ENCODE assay signal across 30 mouse cellular contexts in the genomic region with DNA sequence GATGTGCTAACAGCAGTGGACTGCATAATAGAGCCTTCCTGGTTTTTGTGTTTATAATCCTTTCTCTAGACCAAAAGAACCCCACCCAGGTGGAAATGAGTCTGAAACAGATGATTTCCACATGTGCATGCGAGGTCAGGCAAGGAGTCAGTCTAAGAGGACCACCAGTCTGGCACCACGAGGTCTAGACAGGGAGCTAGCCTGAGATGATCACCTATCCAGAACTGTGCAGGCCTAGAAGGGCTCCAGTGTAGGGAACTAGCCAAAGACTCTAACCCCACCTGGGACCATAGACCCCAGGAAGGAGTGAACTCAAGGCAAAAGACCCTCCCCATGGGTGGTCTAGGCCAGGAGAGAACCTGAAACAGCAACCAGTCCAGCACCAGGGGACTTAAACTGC. TPM values are rescaled to one million over a fixed set of nuclear protein-coding genes. Genes with fewer than 3 reads are reported as not detected.
DNase-seq lines count a peak whose midpoint lies in the region; ATAC-seq and TF ChIP-seq lines count a peak whose summit lies in the region.
"Had no signal": no experiment of that assay in that cellular context is flagged by ENCODE, and none has a peak within 500 bp of the region (broad histone marks: within the 10 kb centered on the region; RNA-seq: fewer than 3 reads in every experiment).

No protein-coding gene starts in this region.

- H3K36me3 ChIP-seq in heart, embryonic 15.5 days: no peaks in the 10 kb centered on the region
- no peaks in the 10 kb centered on the region for H3K36me3 ChIP-seq in myocyte (ENCODE audit: control insufficient read depth, insufficient read depth)
- no peaks in the 10 kb centered on the region for H3K36me3 ChIP-seq in liver, postnatal 0 days (replicated peaks; ENCODE audit: insufficient read depth, low read length)
- H3K36me3 ChIP-seq: forebrain, embryonic 10.5 days; forebrain, embryonic 15.5 days; hindbrain, embryonic 13.5 days; limb, embryonic 13.5 days; liver, embryonic 12.5 days; midbrain, embryonic 13.5 days; neural tube, embryonic 15.5 days had no signal

- H3K4me3 ChIP-seq in gastrocnemius, adult 2 months: no peak overlapping the region
- no peak overlapping the region for H3K4me3 ChIP-seq in heart, embryonic 15.5 days
- no peak overlapping the region for H3K4me3 ChIP-seq in bone marrow macrophage, adult 2 months (ENCODE audit: insufficient read depth, low read length)
- no peak overlapping the region for H3K4me3 ChIP-seq in myocyte
- no peak overlapping the region for H3K4me3 ChIP-seq in liver, postnatal 0 days (ENCODE audit: low read depth, low read length)
- H3K4me3 ChIP-seq: forebrain, embryonic 10.5 days; forebrain, embryonic 15.5 days; hindbrain, embryonic 13.5 days; limb, embryonic 13.5 days; liver, embryonic 12.5 days; midbrain, embryonic 13.5 days; neural tube, embryonic 15.5 days had no signal

- H3K79me2 ChIP-seq in myocyte (ENCODE audit: control insufficient read depth, insufficient read depth): no peaks in the 10 kb centered on the region

- no peaks in the 10 kb centered on the region for H3K9me3 ChIP-seq in heart, embryonic 15.5 days (replicated peaks)
- peaks cover 2% of the 10 kb centered on the region; the same call in 1 of the 2 replicates for H3K9me3 ChIP-seq in liver, postnatal 0 days (ENCODE audit: low read length)
- H3K9me3 ChIP-seq: forebrain, embryonic 10.5 days; forebrain, embryonic 15.5 days; hindbrain, embryonic 13.5 days; limb, embryonic 13.5 days; liver, embryonic 12.5 days; midbrain, embryonic 13.5 days; neural tube, embryonic 15.5 days had no signal

- 0 out of 2 replicates have a peak, but pooled peaks have one; percentile 47 for ATAC-seq in heart, embryonic 15.5 days (replicated peaks; ENCODE audit: insufficient number of reproducible peaks, insufficient read depth, low FRiP score, low read depth)
- no peak for ATAC-seq in liver, postnatal 0 days
- ATAC-seq: activated CD4-positive, CD25-positive, alpha-beta regulatory T cell, adult 4 months; CD4-positive, CD25-positive, alpha-beta regulatory T cell, adult 4 months; forebrain, embryonic 15.5 days; intestine, embryonic 16.5 days; liver, embryonic 12.5 days; lung, postnatal 0 days; midbrain, embryonic 13.5 days had no signal

- intact Hi-C loops in gastrocnemius, adult 2 months (cut with DNase I): no loop called here
- intact Hi-C loops in heart, postnatal 14 days (cut with DNase I): no loop called here
- intact Hi-C loops in left cerebral cortex, postnatal 4 days (cut with DNase I): no loop called here

- 67% methylated on average over 2 of the region's 2 CpGs for WGBS in heart, embryonic 15.5 days
- 58% methylated on average over 2 of the region's 2 CpGs for WGBS in liver, postnatal 0 days (ENCODE audit: insufficient replicate concordance)

- TF ChIP-seq EP300 in liver, postnatal 0 days (IDR thresholded peaks at IDR 0.05; ENCODE audit: low read depth): no peak

- H3K27ac ChIP-seq in gastrocnemius, adult 2 months: peak overlapping the region; percentile 75
- H3K27ac ChIP-seq in heart, embryonic 15.5 days: no peak overlapping the region
- peak overlapping the region; percentile 69 for H3K27ac ChIP-seq in bone marrow macrophage, adult 2 months (ENCODE audit: insufficient read depth, low read depth, low read length)
- no peak overlapping the region for H3K27ac ChIP-seq in liver, postnatal 0 days (ENCODE audit: low read depth)
- H3K27ac ChIP-seq: forebrain, embryonic 10.5 days; forebrain, embryonic 15.5 days; hindbrain, embryonic 13.5 days; limb, embryonic 13.5 days; liver, embryonic 12.5 days; midbrain, embryonic 13.5 days; neural tube, embryonic 15.5 days had no signal

- no peak overlapping the region for H3K9ac ChIP-seq in heart, embryonic 15.5 days
- H3K9ac ChIP-seq in liver, postnatal 0 days (replicated peaks): no peak overlapping the region
- H3K9ac ChIP-seq: forebrain, embryonic 15.5 days; hindbrain, embryonic 13.5 days; limb, embryonic 13.5 days; liver, embryonic 12.5 days; midbrain, embryonic 13.5 days; neural tube, embryonic 15.5 days had no signal

- H3K4me1 ChIP-seq in heart, embryonic 15.5 days (replicated peaks): no peaks in the 10 kb centered on the region
- H3K4me1 ChIP-seq in bone marrow macrophage, adult 2 months (ENCODE audit: control insufficient read depth, insufficient read depth, low read length): peaks cover 8% of the 10 kb centered on the region
- no peaks in the 10 kb centered on the region for H3K4me1 ChIP-seq in liver, postnatal 0 days (ENCODE audit: insufficient read depth)
- H3K4me1 ChIP-seq: forebrain, embryonic 10.5 days; forebrain, embryonic 15.5 days; hindbrain, embryonic 13.5 days; limb, embryonic 13.5 days; liver, embryonic 12.5 days; midbrain, embryonic 13.5 days; neural tube, embryonic 15.5 days had no signal

- TF ChIP-seq CTCF in gastrocnemius, adult 2 months (IDR thresholded peaks at IDR 0.05): no peak
- TF ChIP-seq CTCF in bone marrow macrophage, adult 2 months (IDR thresholded peaks at IDR 0.05; ENCODE audit: low read depth, low read length): no peak
- TF ChIP-seq CTCF in liver, postnatal 0 days (IDR thresholded peaks at IDR 0.05; ENCODE audit: low read depth): no peak

- no peak for DNase-seq in gastrocnemius, adult 2 months
- DNase-seq in gastrocnemius, postnatal 4 days (ENCODE audit: low spot score in 2 of 2): no peak
- no peak for DNase-seq in heart, postnatal 14 days
- no peak for DNase-seq in liver, postnatal 0 days
- no peak for DNase-seq in left cerebral cortex, postnatal 4 days
- DNase-seq: cerebellum, adult 8-10 months; cerebellum, postnatal 25 days; kidney, adult 9 months; kidney, postnatal 10 days; layer of hippocampus, adult 9-11 months; lung, postnatal 4 days; retina, postnatal 1 day; spleen, adult 18-20 months; thymus, adult 18-20 months; thymus, postnatal 25 days had no signal

- no peak overlapping the region for H3K4me2 ChIP-seq in heart, embryonic 15.5 days
- H3K4me2 ChIP-seq in myocyte (ENCODE audit: low read depth): peak overlapping the region; percentile 40
- H3K4me2 ChIP-seq in liver, postnatal 0 days (ENCODE audit: low read depth, low read length): no peak overlapping the region
- H3K4me2 ChIP-seq: forebrain, embryonic 15.5 days; hindbrain, embryonic 13.5 days; limb, embryonic 13.5 days; liver, embryonic 12.5 days; midbrain, embryonic 13.5 days; neural tube, embryonic 15.5 days had no signal

- H3K27me3 ChIP-seq in heart, embryonic 15.5 days: no peaks in the 10 kb centered on the region
- no peaks in the 10 kb centered on the region for H3K27me3 ChIP-seq in myocyte (ENCODE audit: control insufficient read depth, insufficient read depth, insufficient read length)
- no peaks in the 10 kb centered on the region for H3K27me3 ChIP-seq in liver, postnatal 0 days (ENCODE audit: insufficient read depth, low read length)
- H3K27me3 ChIP-seq: forebrain, embryonic 15.5 days; hindbrain, embryonic 13.5 days; limb, embryonic 13.5 days; liver, embryonic 12.5 days; midbrain, embryonic 13.5 days; neural tube, embryonic 15.5 days had no signal

- TF ChIP-seq POLR2A in bone marrow macrophage, adult 2 months (IDR thresholded peaks at IDR 0.05; ENCODE audit: borderline replicate concordance, low read depth, low read length): no peak
- no peak for TF ChIP-seq POLR2A in myocyte (IDR thresholded peaks at IDR 0.05; ENCODE audit: insufficient read length, low read depth)

- no peak overlapping the region for H3ac ChIP-seq in myocyte (ENCODE audit: control insufficient read depth, insufficient read length)

TF ChIP-seq in myocyte, 11 proteins besides CTCF, POLR2A, EP300 and RAD21:
- TF ChIP-seq E2F4 (IDR thresholded peaks at IDR 0.05; ENCODE audit: insufficient read depth) (no peak), TCF3 (IDR thresholded peaks at IDR 0.05; ENCODE audit: insufficient read length, low read depth) (no peak), USF1 (IDR thresholded peaks at IDR 0.05; ENCODE audit: low read depth) (no peak), MYOD1 (IDR thresholded peaks at IDR 0.05; ENCODE audit: control insufficient read depth in 1 of 3, insufficient read length in 2 of 3, low read depth in 2 of 3) (no peak), MAX (IDR thresholded peaks at IDR 0.05; ENCODE audit: low read depth) (no peak), REST (IDR thresholded peaks at IDR 0.05; ENCODE audit: insufficient read depth, insufficient read length) (no peak), SRF (IDR thresholded peaks at IDR 0.05; ENCODE audit: control insufficient read depth, insufficient read length, low read depth) (no peak), TCF12 (IDR thresholded peaks at IDR 0.05; ENCODE audit: insufficient read depth, poor library complexity, severe bottlenecking) (no peak), POLR2AphosphoS2 (IDR thresholded peaks at IDR 0.05; ENCODE audit: insufficient read length, low read depth) (no peak), CEBPB (IDR thresholded peaks at IDR 0.05; ENCODE audit: insufficient read depth, poor library complexity, severe bottlenecking) (no peak), MYOG (IDR thresholded peaks at IDR 0.05; ENCODE audit: control insufficient read depth in 1 of 3, insufficient read depth in 1 of 3, insufficient read length in 2 of 3, low read depth in 2 of 3) (no peak)
TF ChIP-seq in myocyte: peak in this region for 0.

RNA-seq across cellular contexts. Expression of a gene that starts 48.7 kb away (rescaled TPM):
- total RNA-seq in gastrocnemius, adult 2 months (2021): 10 to 100 TPM; 15.6 to 20.9 TPM
- total RNA-seq in gastrocnemius, postnatal 4 days (2021): 10 to 100 TPM; 48.9 to 58.0 TPM
- 297 and 303 TPM in 2 replicates for polyA plus RNA-seq in heart, embryonic 15.5 days (2015; fragmentation: Nextera tagmentation; extraction: Ambion mirVana)
- total RNA-seq in heart, postnatal 14 days (2021): 100 to 1,000 TPM in 1 of 2 experiments, 10 to 100 TPM in 1; 93.6 to 121 TPM
- 1.1 and 2.0 TPM in 2 replicates for polyA plus RNA-seq in bone marrow macrophage, adult 2 months (2012; ENCODE audit: insufficient read depth, insufficient read length, missing spikeins)
- 119 TPM for polyA plus RNA-seq in myocyte (2012; fragmentation: generic; extraction: Trizol)
- polyA plus RNA-seq in liver, postnatal 0 days (2015; fragmentation: Nextera tagmentation; extraction: Ambion mirVana): 26.9 and 29.5 TPM in 2 replicates
- total RNA-seq in left cerebral cortex, postnatal 4 days (2021): 1 to 10 TPM; 8.0 to 8.6 TPM
- total RNA-seq: megakaryocyte-erythroid progenitor cell, adult 5-6 weeks had no signal

Comparison
In these comparisons a context has a peak if more than half of its experiments do, and no peak if none do; other contexts are left out.
1. H3K27ac ChIP-seq: peak in gastrocnemius, adult 2 months (single experiment) and bone marrow macrophage, adult 2 months (single experiment); none in heart, embryonic 15.5 days (single experiment) and liver, postnatal 0 days (single experiment).